Mouse (Mus musculus) cortical plate, adult 2 months (tissue): ENCODE measurements around the gene Lmntd1.

Source experiments
- CTCF ChIP-seq: fragments of 200-500 bp; IDR thresholded peaks from 2 replicates; pipeline ENCODE4 v1.5.1; 2011; ENCODE audit warnings: mild to moderate bottlenecking, control low read depth, low read length; ENCODE audit not compliant: insufficient read depth; ENCODE audit errors: extremely low read depth
- POLR2A ChIP-seq: fragments of 200-500 bp; IDR thresholded peaks from 2 replicates; pipeline ENCODE4 v1.6.1; 2011; ENCODE audit warnings: mild to moderate bottlenecking, low read length, control low read depth; ENCODE audit not compliant: insufficient read depth; ENCODE audit errors: extremely low read depth

DNA sequence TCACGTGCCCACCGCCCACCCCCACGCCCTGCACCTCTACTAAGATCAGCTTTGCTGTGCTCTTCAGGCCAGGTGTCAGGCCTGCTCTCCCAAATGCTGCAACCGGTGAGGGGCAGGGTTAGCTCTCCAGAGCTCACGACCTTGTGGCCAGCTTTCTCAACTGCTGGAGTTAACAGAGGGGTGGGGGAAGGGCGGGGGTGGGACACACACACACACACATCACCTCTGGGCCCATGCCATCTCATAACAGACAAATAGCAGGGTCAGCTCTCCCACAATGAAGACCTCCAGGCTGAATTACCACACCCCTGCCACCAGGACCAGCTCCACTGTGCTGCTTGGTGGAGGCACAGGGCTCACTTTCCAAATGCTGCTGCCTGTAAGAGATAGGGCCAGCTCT is 266.5 kb downstream of the Lmntd1 start:
- TF ChIP-seq POLR2A (no peak), CTCF (no peak)
